Mouse (Mus musculus) cerebellum, postnatal 36 days (tissue): ENCODE data around the gene Gm6993.

ENCODE experiments used
- DNase-seq, 2 experiments: peaks; one replicate each; pipeline ENCODE4 v3.0.0; 2021 to 2022; ENCODE audit warnings: mixed read lengths in 2 of 2

The Gm6993 gene

GRCm38 (mm10) chr12:31272012-31272735, 31.6 kb downstream of the Gm6993 start:
- DNase-seq, result no peak

- DNase-seq, result no peak
These were observed 32.3 kb downstream of the Gm6993 start for GRCm38 (mm10) chr12:31272846-31273245.

GRCm38 (mm10) chr12:31273646-31274045, 33.1 kb downstream of the Gm6993 start:
- no peak for DNase-seq

GRCm38 (mm10) chr12:31275411-31275810, 34.8 kb downstream of the Gm6993 start:
- DNase-seq, result no peak

GRCm38 (mm10) chr12:31278270-31278669, 37.7 kb downstream of the Gm6993 start:
- no peak for DNase-seq

- DNase-seq, result no peak
These were observed 39.7 kb downstream of the Gm6993 start for GRCm38 (mm10) chr12:31280318-31280717.

- no peak for DNase-seq
These were observed 40.6 kb downstream of the Gm6993 start for GRCm38 (mm10) chr12:31281100-31281591.

GRCm38 (mm10) chr12:31282241-31282640, 41.7 kb downstream of the Gm6993 start:
- DNase-seq, result no peak

- DNase-seq, result no peak
These were observed 42.6 kb downstream of the Gm6993 start for GRCm38 (mm10) chr12:31283131-31283530.

GRCm38 (mm10) chr12:31283617-31284136, 43.1 kb downstream of the Gm6993 start:
- no peak for DNase-seq

- no peak for DNase-seq
These were observed 48.5 kb downstream of the Gm6993 start for GRCm38 (mm10) chr12:31289046-31289445.
